Mouse (Mus musculus) olfactory bulb, adult 2 months (tissue): ENCODE data around the gene Oaz1. TPM values are rescaled to one million over a fixed set of nuclear protein-coding genes. Genes with fewer than 3 reads are reported as not detected.
"Not testable (repeated sequence)": the region's sequence is repeated elsewhere in the genome, so short reads cannot be mapped to it uniquely, and the experiment has no call there.

Experiments used
- H3K27ac ChIP-seq: fragments of 200-500 bp; 2 replicates; pipeline ENCODE4 v1.5.1; 2012; ENCODE audit warnings: low read depth, low read length; ENCODE audit not compliant: insufficient read depth
- H3K4me1 ChIP-seq: fragments of 200-500 bp; 2 replicates; pipeline ENCODE4 v1.6.1; 2012; ENCODE audit warnings: low read length; ENCODE audit not compliant: control insufficient read depth, insufficient read depth
- H3K4me3 ChIP-seq: fragments of 200-500 bp; 2 replicates; pipeline ENCODE4 v1.5.1; 2012; ENCODE audit warnings: mild to moderate bottlenecking, low read depth, low read length, moderate library complexity; ENCODE audit not compliant: insufficient read depth
- CTCF ChIP-seq: fragments of 200-500 bp; IDR thresholded peaks from 2 replicates; pipeline ENCODE4 v1.5.1; 2012; ENCODE audit warnings: low read depth, mild to moderate bottlenecking, low read length, moderate library complexity; ENCODE audit not compliant: insufficient read depth
- POLR2A ChIP-seq: fragments of 200-500 bp; IDR thresholded peaks from 2 replicates; pipeline ENCODE4 v1.6.1; 2012; ENCODE audit warnings: mild to moderate bottlenecking, low read depth, low read length, moderate library complexity; ENCODE audit not compliant: insufficient read depth
- WGBS: fragments of 180-500 bp; shearing (Covaris S2); methylation state at CpG from one replicate; pipeline ENCODE4 v1.1.7; 2018; 5-methylcytosine and 5-hydroxymethylcytosine counted together
- polyA plus RNA-seq: library from polyadenylated mRNA; stranded (reverse); fragments of >200 nt; gene quantifications from 2 replicates; pipeline ENCODE4 v1.2.4, GENCODE M21; 2012; ENCODE audit warnings: low replicate concordance; ENCODE audit not compliant: missing spikeins, insufficient read depth, insufficient read length

Gene Oaz1
- polyA plus RNA-seq, 1 experiment = 801 TPM

GRCm38 (mm10) chr10:80817164-80817563 lies 9.3 kb upstream of the Oaz1 start:
- TF ChIP-seq POLR2A (no peak), CTCF (no peak)
- WGBS = 88% methylated on average over 2 of the region's 2 CpGs
- Histone ChIP-seq H3K27ac (no peak overlapping the region), H3K4me1 (no peaks in the 10 kb centered on the region), H3K4me3 (no peak overlapping the region)

DNA sequence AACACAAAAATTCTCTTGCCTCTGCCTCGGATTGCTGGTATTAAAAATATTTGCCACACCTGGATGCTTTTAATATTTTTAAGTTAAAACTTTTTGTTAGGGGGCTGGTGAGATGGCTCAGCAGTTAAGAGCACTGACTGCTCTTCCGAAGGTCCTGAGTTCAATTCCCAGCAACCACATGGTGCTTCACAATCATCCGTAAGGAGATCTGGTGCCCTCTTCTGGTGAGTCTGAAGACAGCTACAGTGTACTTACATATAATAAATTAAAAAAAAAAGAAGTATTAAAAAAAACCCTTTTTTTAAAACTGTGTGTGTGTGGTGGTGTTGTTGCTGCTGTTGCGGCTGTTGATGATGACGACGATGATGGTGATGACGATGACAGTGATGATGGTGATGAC lies 8.5 kb upstream of the Oaz1 start:
- not testable (repeated sequence) for H3K27ac ChIP-seq, H3K4me3 ChIP-seq, H3K4me1 ChIP-seq
- WGBS = 83% methylated on average over 7 of the region's 7 CpGs

GRCm38 (mm10) chr10:80818599-80819281 lies 7.7 kb upstream of the Oaz1 start:
- Histone ChIP-seq H3K4me3 (no peak overlapping the region), H3K4me1 (no peaks in the 10 kb centered on the region), H3K27ac (no peak overlapping the region)
- TF ChIP-seq POLR2A = no peak
- no peak for TF ChIP-seq CTCF
- WGBS = 63% methylated on average over 6 of the region's 6 CpGs

DNA sequence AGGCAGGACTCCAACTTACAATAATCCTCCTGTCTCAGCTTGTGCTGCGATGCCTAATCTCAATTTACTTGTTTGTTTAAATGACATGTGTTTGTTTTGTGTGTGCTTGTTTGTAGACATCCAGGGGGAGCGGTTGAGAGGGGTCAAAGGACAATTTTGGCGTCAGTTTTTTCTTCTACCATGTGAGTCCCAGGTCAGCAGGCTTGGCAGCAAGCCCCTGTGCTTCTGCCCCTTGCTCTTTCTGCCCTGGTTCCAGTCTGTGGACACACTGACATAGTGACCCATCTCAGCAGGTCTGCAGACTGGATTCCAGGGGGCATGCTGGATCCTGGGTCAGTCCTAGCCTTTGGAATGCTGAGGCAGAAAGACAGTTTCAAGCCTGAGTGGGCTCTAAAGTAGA lies 7.0 kb upstream of the Oaz1 start:
- no peak for TF ChIP-seq POLR2A
- WGBS = 61% methylated on average over 3 of the region's 3 CpGs

DNA sequence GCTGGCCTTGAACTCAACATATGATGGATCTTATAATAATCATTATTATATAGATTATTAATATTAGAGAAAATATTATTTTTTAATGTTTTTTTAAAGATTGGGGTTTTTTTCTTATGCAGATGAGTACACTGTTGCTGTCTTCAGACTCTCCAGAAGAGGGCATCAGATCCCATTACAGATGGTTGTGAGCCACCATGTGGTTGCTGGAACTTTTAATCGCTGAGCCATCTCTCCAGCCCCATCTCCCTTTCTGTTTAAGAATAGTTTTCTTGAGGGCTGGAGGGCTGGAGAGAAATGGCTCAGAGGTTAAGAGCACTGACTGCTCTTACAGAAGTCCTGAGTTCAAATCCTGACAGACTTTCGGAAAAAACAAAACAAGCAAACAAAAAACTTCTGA lies 4.5 kb upstream of the Oaz1 start:
- 46% methylated on average over 2 of the region's 2 CpGs for WGBS
- Histone ChIP-seq H3K27ac (no peak overlapping the region), H3K4me3 (no peak overlapping the region), H3K4me1 (no peaks in the 10 kb centered on the region)
- TF ChIP-seq CTCF = no peak
- no peak for TF ChIP-seq POLR2A

More for the DNA sequence above, 7.0 kb upstream of the Oaz1 start:
- no peak overlapping the region for H3K4me3 ChIP-seq
- H3K4me1 ChIP-seq = no peaks in the 10 kb centered on the region
- no peak overlapping the region for H3K27ac ChIP-seq

DNA sequence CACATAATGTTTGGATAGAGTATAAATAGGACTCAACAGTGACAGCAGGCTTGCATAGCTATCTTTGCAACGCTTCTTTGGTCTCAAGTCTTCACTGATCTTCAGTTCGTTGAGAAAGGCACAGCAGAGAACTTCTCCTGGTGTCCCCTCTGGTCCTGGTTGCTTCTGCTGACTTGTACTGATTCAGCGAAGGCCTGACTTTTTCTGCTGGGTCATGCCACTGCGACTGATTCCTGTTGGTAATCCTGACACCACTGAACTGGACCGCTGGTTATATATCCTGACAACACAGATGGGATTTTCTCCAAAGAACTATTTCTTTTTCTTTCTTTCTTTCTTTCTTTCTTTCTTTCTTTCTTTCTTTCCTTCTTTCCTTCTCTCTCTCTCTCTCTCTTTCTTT lies 3.9 kb upstream of the Oaz1 start:
- Histone ChIP-seq H3K4me3 (no peak overlapping the region), H3K4me1 (no peaks in the 10 kb centered on the region), H3K27ac (no peak overlapping the region)
- WGBS = 91% methylated on average over 5 of the region's 5 CpGs
- TF ChIP-seq POLR2A = no peak
- no peak for TF ChIP-seq CTCF

DNA sequence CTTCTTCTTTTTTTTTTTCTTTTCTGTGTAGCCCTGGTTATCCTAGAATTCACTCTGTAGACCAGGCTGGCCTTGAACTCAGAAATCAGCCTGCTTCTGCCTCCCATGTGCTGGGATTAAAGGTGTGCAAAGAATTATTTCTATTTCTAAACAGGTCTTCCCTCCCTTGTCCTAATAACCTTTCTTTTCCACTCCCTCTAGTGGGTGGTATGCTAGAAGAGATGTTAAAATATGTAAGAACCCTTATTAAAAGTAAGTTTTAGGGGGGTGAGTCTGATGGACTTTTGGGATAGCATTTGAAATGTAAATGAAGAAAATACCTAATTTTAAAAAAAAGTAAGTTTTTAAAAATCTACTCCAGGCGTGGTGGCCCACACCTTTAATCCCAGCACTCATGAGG lies 3.1 kb upstream of the Oaz1 start:
- TF ChIP-seq CTCF (no peak), POLR2A (no peak)
- Histone ChIP-seq H3K4me1 (peaks cover 6% of the 10 kb centered on the region), H3K27ac (no peak overlapping the region), H3K4me3 (no peak overlapping the region)
- WGBS = 94% methylated on average over 1 of the region's 1 CpGs

DNA sequence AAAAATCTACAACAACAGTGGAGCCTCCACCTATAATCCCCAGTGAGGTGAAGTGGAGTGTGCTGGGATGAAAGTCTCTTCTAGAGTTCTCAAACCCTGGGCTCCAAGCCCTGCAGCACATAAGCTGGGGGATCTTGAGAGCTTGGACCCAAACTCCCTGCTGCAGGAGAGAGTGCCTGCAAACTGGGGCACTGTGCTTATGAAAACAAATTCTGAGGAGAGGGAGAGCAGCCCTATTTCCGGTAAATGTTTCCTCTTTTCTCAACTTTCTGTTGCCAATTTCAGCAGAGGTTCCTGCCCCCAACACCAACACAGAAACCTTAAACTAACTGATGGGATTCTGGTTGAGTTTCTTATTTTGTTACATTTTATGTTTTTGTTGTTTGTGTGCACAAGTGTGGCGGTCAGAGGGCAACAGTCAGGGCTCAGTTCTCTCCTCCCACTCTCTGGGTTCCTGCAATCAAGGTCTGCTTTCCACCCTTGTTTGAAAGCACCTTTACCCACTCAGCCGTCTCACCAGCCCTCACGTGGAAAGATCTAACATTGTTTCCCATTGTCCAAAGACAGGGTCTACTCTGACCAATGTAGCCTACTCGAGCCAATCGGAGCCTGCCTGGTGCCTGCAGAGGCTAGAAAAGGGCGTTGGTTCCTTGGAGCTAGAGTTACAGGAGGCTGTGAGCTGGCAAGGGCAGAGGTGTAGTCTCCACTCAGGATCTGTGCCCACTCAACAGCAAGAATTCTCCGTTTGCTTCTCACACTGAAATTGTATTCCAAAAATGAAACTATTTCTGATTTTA lies 2.4 kb upstream of the Oaz1 start:
- peaks cover 10% of the 10 kb centered on the region for H3K4me1 ChIP-seq
- H3K27ac ChIP-seq = no peak overlapping the region
- no peak overlapping the region for H3K4me3 ChIP-seq
- TF ChIP-seq POLR2A (no peak), CTCF (no peak)
- WGBS = 63% methylated on average over 8 of the region's 8 CpGs

DNA sequence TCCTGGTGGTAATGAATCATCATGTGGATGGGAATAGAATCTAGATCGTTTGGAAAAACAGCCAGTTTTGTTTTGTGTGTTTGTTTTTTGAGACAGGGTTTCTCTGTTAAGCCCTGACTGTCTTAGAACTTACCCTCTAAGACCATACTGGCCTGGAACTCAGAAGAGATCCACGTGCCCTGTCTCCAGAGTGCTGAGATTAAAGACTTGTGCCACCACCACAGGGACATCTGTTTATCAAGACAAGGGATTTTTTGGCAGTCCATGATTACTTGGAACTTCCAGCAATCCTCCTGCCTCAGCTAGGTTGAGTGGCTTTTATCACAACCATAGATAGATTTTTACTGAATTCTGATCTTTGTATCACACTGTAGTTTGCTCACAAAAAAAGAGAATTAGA lies 1.6 kb upstream of the Oaz1 start:
- Histone ChIP-seq H3K4me3 (no peak overlapping the region), H3K27ac (no peak overlapping the region), H3K4me1 (peaks cover 10% of the 10 kb centered on the region)
- WGBS = 59% methylated on average over 2 of the region's 2 CpGs
- TF ChIP-seq CTCF = no peak
- TF ChIP-seq POLR2A = no peak
